Mouse (Mus musculus) stomach, embryonic 15.5 days (tissue): ENCODE measurements around the gene Faf1. TPM values are rescaled to one million over a fixed set of nuclear protein-coding genes. Genes with fewer than 3 reads are reported as not detected.

Experiments used
- ATAC-seq: fragments of 200-750 bp; cut with Nextera tagmentation; 2 replicates; pipeline ENCODE4 v1.8.0; 2017; ENCODE audit warnings: low read depth, moderate number of reproducible peaks, moderate TSS enrichment; ENCODE audit not compliant: insufficient read depth, low FRiP score
- H3K27ac ChIP-seq: fragments of 300-500 bp; sonication (generic); 2 replicates; pipeline ENCODE4 v1.5.1; 2015; ENCODE audit warnings: mild to moderate bottlenecking, inconsistent platforms
- H3K27me3 ChIP-seq: fragments of 300-500 bp; sonication (generic); replicated peaks from 2 replicates; pipeline ENCODE4 v1.6.1; 2015; ENCODE audit warnings: inconsistent platforms
- H3K36me3 ChIP-seq: fragments of 300-500 bp; sonication (generic); 2 replicates; pipeline ENCODE4 v1.6.1; 2015; ENCODE audit warnings: inconsistent platforms
- H3K4me1 ChIP-seq: fragments of 300-500 bp; sonication (generic); 2 replicates; pipeline ENCODE4 v1.6.1; 2015; ENCODE audit warnings: inconsistent platforms
- H3K4me2 ChIP-seq: fragments of 300-500 bp; sonication (generic); 2 replicates; pipeline ENCODE4 v1.6.1; 2015; ENCODE audit warnings: mild to moderate bottlenecking, inconsistent platforms
- H3K4me3 ChIP-seq: fragments of 300-500 bp; sonication (generic); replicated peaks from 2 replicates; pipeline ENCODE4 v1.5.1; 2015; ENCODE audit warnings: inconsistent platforms
- H3K9ac ChIP-seq: fragments of 300-500 bp; sonication (generic); 2 replicates; pipeline ENCODE4 v1.6.1; 2015; ENCODE audit warnings: inconsistent platforms
- H3K9me3 ChIP-seq: fragments of 300-500 bp; sonication (generic); 2 replicates; pipeline ENCODE4 v1.6.1; 2016; ENCODE audit warnings: inconsistent platforms
- WGBS: fragments of 180-500 bp; shearing (Covaris S2); methylation state at CpG from one replicate; pipeline ENCODE4 v1.1.7; 2015; 5-methylcytosine and 5-hydroxymethylcytosine counted together
- polyA plus RNA-seq: library from polyadenylated mRNA; unstranded; fragments of >200 nt; fragmentation: Nextera tagmentation; extraction: Ambion mirVana; gene quantifications from 2 replicates; pipeline ENCODE4 v1.2.1, GENCODE M21; 2015

Faf1 gene
- polyA plus RNA-seq, 1 experiment from 2014 or later: 24.3 TPM

DNA sequence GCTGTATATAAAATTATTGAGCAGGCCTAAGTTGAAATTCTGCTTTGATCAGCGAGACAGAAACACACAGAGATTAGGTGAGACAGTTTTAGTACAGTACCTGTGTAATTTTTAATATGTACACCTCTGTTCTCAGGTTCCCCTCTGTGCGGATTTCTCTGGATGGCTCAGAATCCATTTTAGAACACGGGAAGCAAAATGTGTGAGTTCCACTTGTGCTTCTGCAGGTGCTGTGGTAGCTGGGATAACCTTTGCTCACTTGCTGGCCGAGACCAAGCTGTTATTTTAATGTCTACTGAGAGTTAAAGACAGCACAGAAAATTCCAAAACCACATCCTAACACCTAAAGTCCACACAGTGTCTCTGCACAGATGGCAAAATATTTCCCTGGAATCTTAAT, 20.1 kb upstream of the Faf1 start:
- Histone ChIP-seq H3K4me3 (no peak overlapping the region), H3K27ac (no peak overlapping the region), H3K9ac (no peak overlapping the region), H3K4me2 (no peak overlapping the region), H3K36me3 (no peaks in the 10 kb centered on the region), H3K4me1 (peaks cover 13% of the 10 kb centered on the region), H3K27me3 (peaks cover 35% of the 10 kb centered on the region), H3K9me3 (no peaks in the 10 kb centered on the region)
- WGBS: 17% methylated on average over 4 of the region's 4 CpGs
- no peak for ATAC-seq

DNA sequence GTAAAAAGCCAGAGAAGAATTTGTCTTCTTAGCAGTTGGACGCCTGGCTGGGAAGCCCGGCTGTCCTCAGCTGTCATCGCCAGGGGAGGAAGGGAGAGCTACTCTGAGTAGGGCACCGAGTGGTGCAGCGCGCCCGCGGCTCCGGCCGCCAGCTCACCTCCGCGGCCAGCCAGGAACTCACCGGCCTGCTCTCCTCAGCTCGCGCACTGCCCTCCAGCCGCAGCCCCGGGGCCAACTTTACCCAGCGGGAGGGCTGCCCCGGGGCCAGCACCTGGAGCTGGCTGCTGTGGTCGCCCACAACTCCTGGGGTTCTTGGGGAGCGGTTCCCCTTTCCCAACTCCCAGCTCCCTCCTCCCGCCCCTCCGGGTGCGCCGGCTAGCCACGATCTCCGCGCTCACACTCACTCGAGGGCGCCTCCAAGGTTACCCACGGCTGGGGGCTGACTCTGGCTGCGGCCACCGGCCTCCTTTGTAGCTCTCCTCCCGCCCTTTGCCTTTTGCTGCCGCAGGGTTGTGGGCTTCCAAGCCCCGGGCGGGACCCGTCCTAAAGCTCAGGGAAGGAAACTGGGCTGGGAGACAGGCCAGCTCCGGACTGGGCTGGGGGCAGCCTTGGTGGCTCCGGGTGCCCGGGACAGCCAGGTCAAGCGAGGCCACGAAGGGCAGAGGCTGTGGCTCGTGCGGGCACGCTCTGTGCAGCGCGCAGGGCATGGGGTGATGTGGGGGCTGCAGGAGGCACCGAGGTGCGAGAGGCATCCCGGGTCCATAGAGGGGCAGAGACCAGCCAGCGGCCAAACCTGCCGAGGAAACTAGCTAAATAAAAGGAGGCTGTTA, 19.2 kb upstream of the Faf1 start:
- Histone ChIP-seq H3K27ac (no peak overlapping the region), H3K36me3 (no peaks in the 10 kb centered on the region), H3K4me3 (peak overlapping the region; percentile 35), H3K9ac (no peak overlapping the region), H3K4me1 (peaks cover 13% of the 10 kb centered on the region), H3K27me3 (peaks cover 38% of the 10 kb centered on the region), H3K9me3 (no peaks in the 10 kb centered on the region), H3K4me2 (peak overlapping the region; percentile 73)
- ATAC-seq: peak; percentile 31; the same call in 1 of the 2 replicates
- under 1% methylated on average over 48 of the region's 53 CpGs for WGBS

DNA sequence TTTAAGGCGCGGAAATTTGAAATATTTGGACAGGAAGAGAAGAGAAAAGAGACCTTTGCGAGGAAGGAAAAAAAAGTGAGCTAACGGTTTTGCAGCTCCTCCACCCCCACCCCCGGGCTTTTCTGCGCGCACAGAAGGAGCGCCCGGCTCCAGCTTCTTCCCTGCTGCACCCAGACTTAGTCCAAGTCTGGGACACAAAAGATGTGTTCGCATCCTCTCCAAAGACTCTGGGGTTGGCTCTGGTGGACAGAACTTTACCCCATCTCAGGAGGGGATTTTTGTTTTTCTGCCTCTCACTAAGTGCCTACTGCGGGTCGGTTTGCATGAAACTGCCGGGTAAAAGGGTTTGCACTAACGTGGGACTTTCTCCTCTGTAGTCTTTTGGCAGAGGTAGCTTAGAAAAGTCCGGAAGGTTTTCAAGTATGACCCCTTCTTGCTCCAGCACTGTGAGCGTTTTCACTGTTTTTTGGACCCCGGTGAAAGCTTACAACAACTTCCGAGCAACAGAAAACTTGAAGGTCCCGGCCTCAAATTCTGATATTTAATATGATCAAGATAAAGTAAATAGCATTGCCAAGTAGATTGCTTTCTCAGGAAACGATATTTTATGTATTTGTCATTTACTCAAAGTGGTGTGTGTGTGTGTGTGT, 18.4 kb upstream of the Faf1 start:
- Histone ChIP-seq H3K4me3 (peak overlapping the region; percentile 35), H3K9ac (no peak overlapping the region), H3K9me3 (no peaks in the 10 kb centered on the region), H3K4me2 (peak overlapping the region; percentile 73), H3K4me1 (peaks cover 13% of the 10 kb centered on the region), H3K27me3 (peaks cover 38% of the 10 kb centered on the region), H3K36me3 (no peaks in the 10 kb centered on the region), H3K27ac (no peak overlapping the region)
- WGBS: 5% methylated on average over 20 of the region's 20 CpGs
- ATAC-seq: no peak

DNA sequence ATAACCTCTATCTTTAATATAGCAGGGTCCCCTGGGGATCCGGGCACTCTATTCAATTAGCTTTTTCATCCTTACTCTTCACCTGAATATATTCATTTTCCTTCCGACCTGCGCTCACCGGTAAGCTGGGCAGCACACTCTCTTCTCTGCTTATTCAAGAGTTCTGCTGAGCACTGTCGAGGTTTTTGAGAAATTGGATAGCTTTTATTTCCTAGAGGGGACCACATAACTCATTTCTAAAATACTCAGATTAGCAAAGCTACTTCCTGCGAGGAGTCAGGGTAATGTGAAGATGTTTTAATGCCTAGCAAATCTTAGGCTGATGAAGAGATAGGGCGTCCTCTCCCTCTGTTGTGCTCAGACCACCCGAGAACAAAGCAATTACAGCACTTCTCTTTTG, 17.6 kb upstream of the Faf1 start:
- Histone ChIP-seq H3K4me1 (peaks cover 13% of the 10 kb centered on the region), H3K4me3 (no peak overlapping the region), H3K9ac (no peak overlapping the region), H3K27me3 (peaks cover 36% of the 10 kb centered on the region), H3K36me3 (no peaks in the 10 kb centered on the region), H3K27ac (no peak overlapping the region), H3K4me2 (no peak overlapping the region), H3K9me3 (no peaks in the 10 kb centered on the region)
- 12% methylated on average over 8 of the region's 8 CpGs for WGBS
- ATAC-seq: no peak

DNA sequence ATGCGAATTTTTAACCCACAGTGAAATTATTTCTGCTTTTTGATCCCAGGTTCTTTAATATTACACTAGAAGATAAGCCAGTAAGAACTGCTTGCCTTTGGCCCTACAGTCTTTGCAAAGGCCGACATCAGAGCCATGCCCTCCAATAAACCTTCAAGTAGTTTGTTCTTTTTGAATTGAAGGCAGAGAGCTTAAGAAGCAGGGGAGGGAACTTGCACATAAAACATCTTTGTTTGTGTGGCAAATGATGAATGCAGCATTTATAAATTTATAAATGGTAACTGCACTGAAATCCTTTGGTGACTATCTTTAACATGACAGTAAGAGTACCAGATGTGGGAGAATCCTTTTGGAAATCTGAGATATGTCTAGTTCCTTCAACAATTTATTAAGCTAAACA, 16.8 kb upstream of the Faf1 start:
- peaks cover 35% of the 10 kb centered on the region for H3K27me3 ChIP-seq
- WGBS: 24% methylated on average over 2 of the region's 2 CpGs
- H3K4me3 ChIP-seq: no peak overlapping the region

DNA sequence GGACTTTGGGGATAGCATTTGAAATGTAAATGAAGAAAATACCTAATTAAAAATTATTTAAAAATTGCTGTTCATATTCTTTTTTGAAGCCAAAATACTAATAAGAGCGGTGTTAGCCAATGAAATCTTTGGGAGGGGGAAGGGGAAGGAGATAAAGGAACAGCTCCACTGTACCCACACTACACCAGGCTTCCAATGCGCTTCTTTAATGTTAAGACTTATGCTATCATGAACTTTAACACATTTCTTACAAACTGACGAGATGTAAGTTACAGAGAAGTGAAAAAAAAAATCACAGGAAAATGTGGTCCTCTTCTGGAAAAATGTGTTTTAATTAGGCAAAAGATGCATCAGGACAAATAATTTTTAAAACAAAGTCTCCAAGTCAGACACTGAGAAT, 15.8 kb upstream of the Faf1 start:
- Histone ChIP-seq H3K27ac (no peak overlapping the region), H3K4me3 (no peak overlapping the region), H3K4me1 (peaks cover 23% of the 10 kb centered on the region), H3K36me3 (no peaks in the 10 kb centered on the region), H3K9ac (no peak overlapping the region), H3K27me3 (peaks cover 27% of the 10 kb centered on the region), H3K9me3 (no peaks in the 10 kb centered on the region), H3K4me2 (no peak overlapping the region)
- ATAC-seq: no peak
- 40% methylated on average over 3 of the region's 3 CpGs for WGBS

More for the DNA sequence above, 16.8 kb upstream of the Faf1 start:
- Histone ChIP-seq H3K4me2 (no peak overlapping the region), H3K36me3 (no peaks in the 10 kb centered on the region), H3K4me1 (peaks cover 17% of the 10 kb centered on the region), H3K9ac (no peak overlapping the region), H3K27ac (no peak overlapping the region), H3K9me3 (no peaks in the 10 kb centered on the region)
- no peak for ATAC-seq

DNA sequence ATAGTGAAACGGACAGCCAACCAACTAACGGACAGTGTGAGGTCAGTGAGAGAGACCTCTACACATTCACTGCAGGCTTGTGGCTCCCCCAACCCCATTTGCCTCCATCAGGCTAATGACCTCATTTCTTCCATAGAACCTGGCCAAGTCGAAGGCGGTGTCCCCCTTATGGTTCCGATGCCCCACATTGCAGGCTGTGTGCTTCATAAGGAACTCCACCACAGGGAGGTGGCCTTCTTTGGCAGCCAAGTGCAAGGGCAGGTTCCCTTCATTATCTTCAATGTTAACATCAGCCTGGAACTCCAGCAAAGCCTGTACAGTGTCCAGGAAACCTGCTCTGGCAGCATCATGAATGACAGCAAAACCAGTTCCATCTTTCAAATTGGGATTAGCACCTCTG, 15.2 kb upstream of the Faf1 start:
- Histone ChIP-seq H3K4me1 (peaks cover 23% of the 10 kb centered on the region), H3K27me3 (peaks cover 27% of the 10 kb centered on the region), H3K9ac (no peak overlapping the region), H3K36me3 (no peaks in the 10 kb centered on the region), H3K9me3 (no peaks in the 10 kb centered on the region), H3K27ac (no peak overlapping the region), H3K4me2 (no peak overlapping the region), H3K4me3 (no peak overlapping the region)
- ATAC-seq: no peak
- 38% methylated on average over 5 of the region's 5 CpGs for WGBS

DNA sequence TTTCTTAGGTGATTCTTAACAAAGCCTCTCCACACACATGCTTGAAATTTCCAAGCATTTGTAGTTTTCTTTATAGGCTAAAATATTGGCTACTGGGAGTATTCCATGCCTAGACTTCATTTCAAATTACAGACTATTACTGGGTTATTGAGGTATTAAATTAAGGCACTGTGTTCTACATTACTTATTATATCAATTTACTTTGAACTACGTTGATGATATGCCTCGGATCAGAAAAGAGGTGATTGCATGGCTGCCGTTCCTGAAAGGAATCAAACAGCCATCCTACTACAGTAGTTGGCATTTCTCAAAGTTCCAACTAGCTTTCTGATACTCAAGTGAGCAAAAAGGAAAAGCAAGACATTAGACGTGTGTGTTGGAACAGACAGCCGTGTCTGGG, 14.1 kb upstream of the Faf1 start:
- H3K4me3 ChIP-seq: no peak overlapping the region
- ATAC-seq: no peak
- peaks cover 19% of the 10 kb centered on the region for H3K4me1 ChIP-seq
- no peak overlapping the region for H3K27ac ChIP-seq
- peaks cover 26% of the 10 kb centered on the region for H3K27me3 ChIP-seq
- H3K9me3 ChIP-seq: no peaks in the 10 kb centered on the region
- H3K4me2 ChIP-seq: no peak overlapping the region
- H3K9ac ChIP-seq: no peak overlapping the region
- 33% methylated on average over 5 of the region's 5 CpGs for WGBS
- H3K36me3 ChIP-seq: no peaks in the 10 kb centered on the region

DNA sequence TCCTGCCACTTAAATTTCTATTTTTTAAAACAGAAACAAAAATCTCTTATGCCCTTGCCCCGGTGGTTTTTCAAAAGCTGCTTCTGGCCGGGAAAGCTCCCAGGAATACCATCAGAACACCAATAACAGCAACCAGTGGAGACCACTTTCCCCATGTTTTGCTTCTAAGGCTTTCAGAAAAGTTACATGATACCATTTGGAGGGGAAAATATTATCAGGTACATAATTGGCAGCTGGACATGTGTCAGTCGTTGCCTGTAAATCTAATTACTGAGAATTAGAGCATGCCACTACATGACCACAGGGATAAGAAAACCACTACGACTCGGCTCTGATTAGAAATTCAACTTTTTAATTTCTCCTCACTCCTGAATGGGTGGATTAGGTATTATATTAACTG, 12.3 kb upstream of the Faf1 start:
- H3K9me3 ChIP-seq: no peaks in the 10 kb centered on the region
- H3K9ac ChIP-seq: no peak overlapping the region
- no peak overlapping the region for H3K27ac ChIP-seq
- no peaks in the 10 kb centered on the region for H3K36me3 ChIP-seq
- peak overlapping the region; percentile 11; the same call in 1 of the 2 replicates for H3K4me2 ChIP-seq
- WGBS: 19% methylated on average over 5 of the region's 5 CpGs
- peaks cover 10% of the 10 kb centered on the region; the same call in 1 of the 2 replicates for H3K4me1 ChIP-seq
- H3K27me3 ChIP-seq: peaks cover 16% of the 10 kb centered on the region
- ATAC-seq: no peak
- peak overlapping the region; percentile 18; the same call in 1 of the 2 replicates for H3K4me3 ChIP-seq

DNA sequence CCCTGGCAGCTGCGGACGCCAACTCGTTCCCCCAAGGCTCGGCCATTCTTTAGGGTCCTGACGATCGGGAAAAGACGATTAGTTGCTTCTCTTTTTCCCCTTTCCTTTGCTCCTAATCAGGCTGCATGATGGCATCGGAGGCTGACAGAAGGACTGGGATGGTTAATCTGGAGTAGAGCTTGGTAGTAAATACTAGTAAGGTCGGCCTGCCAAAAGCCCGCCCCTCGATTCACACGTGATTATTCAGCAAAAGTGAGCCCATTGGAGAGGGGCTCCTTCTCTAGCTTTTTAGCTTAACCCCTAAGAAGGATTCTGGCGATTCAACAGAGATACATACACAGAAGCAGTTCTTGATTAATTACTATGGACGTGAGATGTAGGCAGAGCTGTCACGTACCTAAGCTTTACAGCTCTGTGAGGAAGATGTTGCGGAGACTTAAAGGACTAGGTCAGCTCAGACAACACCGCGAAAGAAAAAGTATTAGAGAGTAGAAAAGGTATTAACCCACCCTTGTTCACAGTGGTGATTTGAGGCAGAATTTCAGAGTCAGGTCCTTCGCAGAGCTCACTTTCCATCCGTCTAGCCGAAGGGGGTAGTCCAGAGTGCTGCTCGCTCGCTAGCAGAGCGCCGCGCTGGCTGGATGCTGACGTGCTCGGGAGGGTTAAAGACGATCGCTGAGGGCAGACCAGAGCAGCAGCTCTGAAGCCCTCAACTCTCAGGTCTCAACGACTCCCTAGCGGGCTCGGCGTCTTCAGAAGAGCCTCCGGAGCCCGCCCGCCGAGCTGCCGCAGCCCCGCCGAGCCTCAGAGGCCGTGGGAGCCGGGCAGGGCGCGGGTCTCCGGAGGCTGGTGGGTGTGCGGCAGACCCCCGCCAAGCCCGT, 11.0 kb upstream of the Faf1 start:
- peak overlapping the region; percentile 61 for H3K9ac ChIP-seq
- peak overlapping the region; percentile 98 for H3K4me2 ChIP-seq
- H3K36me3 ChIP-seq: no peaks in the 10 kb centered on the region
- WGBS: under 1% methylated on average over 48 of the region's 49 CpGs
- peak overlapping the region; percentile 78 for H3K4me3 ChIP-seq
- ATAC-seq: no peak
- no peaks in the 10 kb centered on the region for H3K9me3 ChIP-seq
- H3K27ac ChIP-seq: peak overlapping the region; percentile 80; the same call in 1 of the 2 replicates
- H3K4me1 ChIP-seq: peaks cover 10% of the 10 kb centered on the region; the same call in 1 of the 2 replicates
- peaks cover 9% of the 10 kb centered on the region for H3K27me3 ChIP-seq

DNA sequence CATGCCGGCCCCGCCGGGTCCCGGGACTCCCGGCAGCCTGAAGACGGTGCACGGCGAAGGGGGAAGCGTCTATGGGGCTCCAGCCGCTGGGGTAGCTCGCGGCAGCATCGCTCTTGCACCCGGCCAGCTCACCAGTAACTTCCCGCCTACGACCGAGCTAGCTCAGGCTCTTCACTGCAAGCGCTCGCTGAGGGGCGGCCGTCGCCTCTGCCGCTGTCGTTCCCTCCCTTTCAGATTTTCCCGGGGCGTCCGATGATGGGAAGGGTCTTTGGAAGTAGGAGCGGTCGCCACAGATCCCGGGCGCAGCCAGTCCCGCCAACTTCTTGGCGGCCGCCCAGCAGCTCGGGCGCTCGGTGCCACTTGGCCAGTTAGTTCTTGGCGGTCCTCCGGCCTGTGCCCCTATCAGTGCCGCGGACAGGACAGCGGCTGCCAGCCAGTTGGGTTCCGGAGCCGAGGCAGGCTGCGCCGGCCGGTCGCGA, 10.4 kb upstream of the Faf1 start:
- peak; percentile 28; the same call in 1 of the 2 replicates for ATAC-seq
- H3K4me2 ChIP-seq: peak overlapping the region; percentile 98
- under 1% methylated on average over 44 of the region's 49 CpGs for WGBS
- H3K4me3 ChIP-seq: peak overlapping the region; percentile 78
- peak overlapping the region; percentile 80 for H3K27ac ChIP-seq
- peaks cover 10% of the 10 kb centered on the region; the same call in 1 of the 2 replicates for H3K4me1 ChIP-seq
- H3K9ac ChIP-seq: peak overlapping the region; percentile 61
- H3K27me3 ChIP-seq: peaks cover 6% of the 10 kb centered on the region
- H3K36me3 ChIP-seq: no peaks in the 10 kb centered on the region
- no peaks in the 10 kb centered on the region for H3K9me3 ChIP-seq
